Mouse (Mus musculus): ENCODE results near the gene Ormdl2.

DNA sequence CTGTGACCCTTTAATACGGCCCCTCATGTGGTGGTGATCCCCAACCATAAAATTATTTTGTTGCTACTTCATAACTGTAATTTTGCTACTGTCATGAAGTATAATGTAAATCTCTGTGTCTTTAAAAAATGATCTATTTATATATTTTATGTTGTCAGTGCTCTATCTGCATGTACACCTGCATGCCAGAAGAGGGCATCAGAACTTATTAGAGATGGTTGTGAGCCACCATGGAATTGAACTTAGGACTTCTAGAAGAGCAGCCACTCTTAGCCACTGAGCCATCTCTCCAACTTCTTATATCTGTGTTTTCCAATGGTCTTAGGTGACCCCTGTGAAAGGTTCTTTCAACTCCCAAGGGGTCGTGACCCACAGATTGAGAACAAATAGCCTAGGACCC lies 48.5 kb downstream of the Ormdl2 start:
- no peak for TF ChIP-seq POLR2A (IDR thresholded peaks at IDR 0.05; ENCODE audit: low read depth, low read length)
- no peak for TF ChIP-seq CTCF (IDR thresholded peaks at IDR 0.05; ENCODE audit: extremely low read depth, insufficient read depth, insufficient read length, insufficient replicate concordance)

All from spleen, adult 2 months (tissue).